Mouse (Mus musculus) CH12.LX (cell line): ENCODE measurements around the gene Fnip1.

Experiments used
- CTCF ChIP-seq, 2 experiments: IDR thresholded peaks in 1 of 2; conservative IDR thresholded peaks in 1 of 2; 2 replicates each; pipeline ENCODE4 v1.5.1; 2011 to 2012; ENCODE audit warnings: low read depth in 2 of 2, low read length in 2 of 2, improper control_type of control experiment in 1 of 2, inconsistent platforms in 1 of 2, mild to moderate bottlenecking in 1 of 2, moderate library complexity in 1 of 2
- ETS1 ChIP-seq: conservative IDR thresholded peaks from 2 replicates; pipeline ENCODE4 v1.6.1; 2012; ENCODE audit warnings: low read depth, mild to moderate bottlenecking, inconsistent platforms, low read length, improper control_type of control experiment, moderate library complexity
- GABPA ChIP-seq: IDR thresholded peaks from 2 replicates; pipeline ENCODE4 v1.6.1; 2012; ENCODE audit warnings: low read depth, low read length, improper control_type of control experiment, inconsistent platforms; ENCODE audit not compliant: insufficient replicate concordance

DNA sequence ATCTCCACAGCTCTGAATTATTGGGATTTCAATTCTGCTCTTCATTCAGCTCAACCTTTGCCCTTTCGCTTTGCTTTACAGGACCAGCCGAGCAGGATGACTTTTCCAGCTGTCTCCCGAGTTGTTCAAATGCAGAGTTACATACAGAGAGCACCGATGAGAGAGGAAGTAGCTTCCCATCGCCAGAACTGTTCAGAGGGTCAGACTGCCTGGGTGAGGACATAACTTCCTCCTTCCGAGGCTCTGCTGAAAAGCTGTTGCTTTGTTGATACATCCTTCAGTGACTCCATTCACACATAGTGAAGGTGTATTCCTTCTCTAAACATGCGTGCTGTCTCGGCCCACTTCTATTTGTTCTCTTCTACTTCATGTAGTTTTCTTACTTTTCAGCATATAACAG is 47.6 kb upstream of the Fnip1 start:
- no peak for TF ChIP-seq GABPA
- no peak for TF ChIP-seq ETS1
- no peak for TF ChIP-seq CTCF (conservative IDR thresholded peaks at IDR 0.05 in 1 of 2, IDR thresholded peaks at IDR 0.05 in 1 of 2; ENCODE audit: low read depth in 2 of 2, low read length in 2 of 2)
